Mouse (Mus musculus): ENCODE measurements around the gene Lefty1.
"Not testable (repeated sequence)": the region's sequence is repeated elsewhere in the genome, so short reads cannot be mapped to it uniquely, and the experiment has no call there.

Gene Lefty1

GRCm38 (mm10) chr1:180934467-180935419 is at the start of gene Lefty1:
TSS of gene Lefty1 (plus strand) at chr1:180935022.
- DNase-seq (ENCODE audit: low spot score in 2 of 2), result no peak

GRCm38 (mm10) chr1:180888556-180889042 is 46.2 kb upstream of the Lefty1 start:
- DNase-seq (ENCODE audit: low spot score in 2 of 2), result no peak

GRCm38 (mm10) chr1:180889172-180889571 is 45.6 kb upstream of the Lefty1 start:
- DNase-seq (ENCODE audit: low spot score in 2 of 2), result no peak

GRCm38 (mm10) chr1:180889841-180890240 is 45.0 kb upstream of the Lefty1 start:
- no peak for DNase-seq (ENCODE audit: low spot score in 2 of 2)

- no peak for DNase-seq (ENCODE audit: low spot score in 2 of 2)
Measured at GRCm38 (mm10) chr1:180892808-180893207, 42.0 kb upstream of the Lefty1 start, which contains the start of gene Lefty2. TSS of gene Lefty2 (plus strand) at chr1:180893108.

- DNase-seq (ENCODE audit: low spot score in 2 of 2), result not testable (repeated sequence)
Measured at GRCm38 (mm10) chr1:180894088-180894987, 40.5 kb upstream of the Lefty1 start.

- DNase-seq (ENCODE audit: low spot score in 2 of 2), result no peak
Measured at GRCm38 (mm10) chr1:180901107-180901506, 33.7 kb upstream of the Lefty1 start.

- DNase-seq (ENCODE audit: low spot score in 2 of 2), result no peak
Measured at GRCm38 (mm10) chr1:180902915-180903314, 31.9 kb upstream of the Lefty1 start.

- no peak for DNase-seq (ENCODE audit: low spot score in 2 of 2)
Measured at GRCm38 (mm10) chr1:180903666-180904038, 31.2 kb upstream of the Lefty1 start.

- peak; percentile 88 to 94 for DNase-seq (ENCODE audit: low spot score in 2 of 2)
Measured at GRCm38 (mm10) chr1:180904039-180904814, 30.6 kb upstream of the Lefty1 start, which contains the start of gene Pycr2. TSS of gene Pycr2 (plus strand) at chr1:180904293.

GRCm38 (mm10) chr1:180904815-180905080 is 30.1 kb upstream of the Lefty1 start:
- no peak for DNase-seq (ENCODE audit: low spot score in 2 of 2)

GRCm38 (mm10) chr1:180905307-180905706 is 29.5 kb upstream of the Lefty1 start:
- no peak for DNase-seq (ENCODE audit: low spot score in 2 of 2)

- DNase-seq (ENCODE audit: low spot score in 2 of 2), result no peak
Measured at GRCm38 (mm10) chr1:180905876-180906275, 28.9 kb upstream of the Lefty1 start.

GRCm38 (mm10) chr1:180906461-180907147 is 28.2 kb upstream of the Lefty1 start:
- DNase-seq (ENCODE audit: low spot score in 2 of 2), result no peak

GRCm38 (mm10) chr1:180911138-180911537 is 23.7 kb upstream of the Lefty1 start:
- DNase-seq (ENCODE audit: low spot score in 2 of 2), result no peak

- no peak for DNase-seq (ENCODE audit: low spot score in 2 of 2)
Measured at GRCm38 (mm10) chr1:180911653-180912287, 23.1 kb upstream of the Lefty1 start.

- no peak for DNase-seq (ENCODE audit: low spot score in 2 of 2)
Measured at GRCm38 (mm10) chr1:180912792-180913191, 22.0 kb upstream of the Lefty1 start.

- no peak for DNase-seq (ENCODE audit: low spot score in 2 of 2)
Measured at GRCm38 (mm10) chr1:180913797-180914196, 21.0 kb upstream of the Lefty1 start.

GRCm38 (mm10) chr1:180916425-180916824 is 18.4 kb upstream of the Lefty1 start:
- DNase-seq (ENCODE audit: low spot score in 2 of 2), result no peak

- no peak for DNase-seq (ENCODE audit: low spot score in 2 of 2)
Measured at GRCm38 (mm10) chr1:180917053-180917452, 17.8 kb upstream of the Lefty1 start.

Measured in frontal cortex, postnatal 14 days (tissue).